Mouse (Mus musculus) brain, embryonic 14.5 days (tissue): ENCODE results near the gene Gmfb.

ENCODE experiments used
- CTCF ChIP-seq: fragments of 200-500 bp; IDR thresholded peaks from 2 replicates; pipeline ENCODE4 v1.5.1; 2012; ENCODE audit warnings: inconsistent platforms, mild to moderate bottlenecking, moderate library complexity, borderline replicate concordance; ENCODE audit not compliant: insufficient read depth, insufficient read length; ENCODE audit errors: extremely low read depth
- POLR2A ChIP-seq: fragments of 200-500 bp; IDR thresholded peaks from 2 replicates; pipeline ENCODE4 v1.6.1; 2012; ENCODE audit warnings: mild to moderate bottlenecking, inconsistent platforms, borderline replicate concordance; ENCODE audit not compliant: poor library complexity, insufficient read depth, insufficient read length, severe bottlenecking; ENCODE audit errors: extremely low read depth

DNA sequence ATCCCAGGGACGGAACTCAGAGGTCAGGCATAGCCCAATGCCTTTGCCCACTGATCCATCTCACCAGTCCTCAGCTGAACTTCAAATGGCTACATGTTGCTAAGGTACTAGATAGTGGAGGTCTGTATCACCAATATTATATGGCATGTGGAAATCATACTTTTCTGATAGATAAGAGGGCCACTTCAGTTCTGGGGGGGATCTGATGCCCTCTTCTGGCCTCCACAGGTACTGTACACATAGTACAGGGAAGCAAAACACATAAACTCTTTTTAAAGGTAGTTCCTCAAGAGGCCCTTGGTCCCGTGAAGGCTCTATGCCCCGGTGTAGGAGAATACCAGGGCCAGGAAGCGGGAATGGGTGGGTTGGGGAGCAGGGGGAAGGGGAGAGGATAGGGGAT lies 31.7 kb downstream of the Gmfb start:
- TF ChIP-seq CTCF (peak; percentile 18; the same call in 1 of the 2 replicates), POLR2A (no peak)
